Mouse (Mus musculus) bone marrow, adult 2 months (tissue): ENCODE results near the gene Numa1. TPM values are rescaled to one million over a fixed set of nuclear protein-coding genes. Genes with fewer than 3 reads are reported as not detected.

Experiments
- H3K27ac ChIP-seq: fragments of 200-500 bp; 2 replicates; pipeline ENCODE4 v1.5.1; 2012; ENCODE audit warnings: low read depth, mild to moderate bottlenecking, control low read depth, inconsistent platforms, low read length; ENCODE audit not compliant: control insufficient read depth, poor library complexity, insufficient read depth
- H3K4me1 ChIP-seq: fragments of 200-500 bp; 2 replicates; pipeline ENCODE4 v1.6.1; 2011; ENCODE audit warnings: low read length; ENCODE audit not compliant: control insufficient read depth, insufficient read depth
- H3K4me3 ChIP-seq: fragments of 200-500 bp; replicated peaks from 2 replicates; pipeline ENCODE3; 2011; ENCODE audit warnings: mild to moderate bottlenecking, low read depth, low read length, control low read depth; ENCODE audit not compliant: control insufficient read depth
- CTCF ChIP-seq: fragments of 200-500 bp; IDR thresholded peaks from 2 replicates; pipeline ENCODE4 v1.5.1; 2011; ENCODE audit warnings: low read length, control low read depth; ENCODE audit not compliant: control insufficient read depth, insufficient read depth
- POLR2A ChIP-seq: fragments of 200-500 bp; IDR thresholded peaks from 2 replicates; pipeline ENCODE4 v1.6.1; 2011; ENCODE audit warnings: low read depth, mild to moderate bottlenecking, control low read depth, low read length, borderline replicate concordance; ENCODE audit not compliant: control insufficient read depth
- WGBS: fragments of 180-500 bp; shearing (Covaris S2); methylation state at CpG from one replicate; pipeline ENCODE4 v1.1.7; 2018; 5-methylcytosine and 5-hydroxymethylcytosine counted together
- polyA plus RNA-seq: library from polyadenylated mRNA; stranded (reverse); fragments of >200 nt; gene quantifications from 2 replicates; pipeline ENCODE4 v1.2.4, GENCODE M21; 2011; ENCODE audit warnings: low replicate concordance; ENCODE audit not compliant: missing spikeins, insufficient read depth, insufficient read length

The Numa1 gene
- polyA plus RNA-seq, 1 experiment, result 130 TPM

DNA sequence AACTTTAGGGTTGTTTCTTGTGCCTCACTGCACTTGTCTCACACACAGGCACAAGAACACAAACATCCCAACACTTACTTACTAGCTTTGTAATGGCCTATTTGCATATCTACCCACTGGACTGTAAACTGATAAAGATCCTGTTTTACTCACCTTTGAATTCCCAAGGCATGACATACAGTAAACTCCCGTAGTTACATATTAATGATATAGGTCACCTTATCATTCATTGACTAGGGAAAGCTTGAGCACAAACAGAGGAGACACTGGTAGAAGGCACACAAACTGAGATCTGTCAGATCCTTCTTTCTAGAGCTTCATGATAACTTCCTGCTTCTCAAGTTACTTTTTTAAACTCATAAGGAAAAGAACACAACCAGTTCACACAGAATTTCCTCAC lies 128.3 kb downstream of the Numa1 start:
- no peak overlapping the region for H3K4me3 ChIP-seq
- TF ChIP-seq POLR2A (no peak), CTCF (no peak)
- WGBS, result 91% methylated on average over 1 of the region's 1 CpGs
- H3K4me1 ChIP-seq, result no peaks in the 10 kb centered on the region; the same call in 1 of the 2 replicates
- no peak overlapping the region for H3K27ac ChIP-seq

GRCm38 (mm10) chr7:102063891-102064290 lies 130.0 kb downstream of the Numa1 start:
- H3K27ac ChIP-seq, result no peak overlapping the region
- H3K4me1 ChIP-seq, result no peaks in the 10 kb centered on the region; the same call in 1 of the 2 replicates
- TF ChIP-seq POLR2A, result no peak
- TF ChIP-seq CTCF, result no peak
- WGBS, result 70% methylated on average over 9 of the region's 9 CpGs
- H3K4me3 ChIP-seq, result no peak overlapping the region

Other genes starting within 250 kb of the Numa1 start
- gene Phox2a, start 115.8 kb upstream of the Numa1 start, polyA plus RNA-seq, result not detected in 2 replicates
- 9.4 and 22.7 TPM in 2 replicates for gene Inppl1, start 95.9 kb upstream of the Numa1 start, polyA plus RNA-seq
- 0.92 and 3.3 TPM in 2 replicates for gene Folr2, start 76.9 kb upstream of the Numa1 start, polyA plus RNA-seq
- 79.0 and 97.5 TPM in 2 replicates for gene Anapc15, start 70.4 kb upstream of the Numa1 start, polyA plus RNA-seq
- gene Folr1, start 63.3 kb upstream of the Numa1 start, polyA plus RNA-seq, result 6.8 TPM in 1 of 2 replicates, not detected in the other
- 53.6 and 78.1 TPM in 2 replicates for gene Lamtor1, start 28.2 kb upstream of the Numa1 start, polyA plus RNA-seq
- not detected in 2 replicates for gene Tomt, start 27.8 kb upstream of the Numa1 start, polyA plus RNA-seq
- not detected in 2 replicates for gene Lrrc51, start 216 bp upstream of the Numa1 start, polyA plus RNA-seq
- 12.9 and 17.6 TPM in 2 replicates for gene Il18bp, start 84.6 kb downstream of the Numa1 start, polyA plus RNA-seq
- 10.0 and 12.9 TPM in 2 replicates for gene Rnf121, start 131.4 kb downstream of the Numa1 start, polyA plus RNA-seq
- gene Xndc1, start 131.4 kb downstream of the Numa1 start, polyA plus RNA-seq, result 33.8 and 35.5 TPM in 2 replicates
- 1.0 and 3.2 TPM in 2 replicates for gene Xntrpc, start 131.6 kb downstream of the Numa1 start, polyA plus RNA-seq
- not detected in 2 replicates for gene Trpc2, start 149.0 kb downstream of the Numa1 start, polyA plus RNA-seq
- gene Art1, start 167.6 kb downstream of the Numa1 start, polyA plus RNA-seq, result not detected in 2 replicates
- gene Art5, start 175.4 kb downstream of the Numa1 start, polyA plus RNA-seq, result 3.6 TPM in 1 of 2 replicates, not detected in the other
- not detected in 2 replicates for gene Chrna10, start 182.7 kb downstream of the Numa1 start, polyA plus RNA-seq